Mouse (Mus musculus) heart, embryonic 10.5 days (tissue): ENCODE measurements at regions not wholly inside any gene's neighbourhood (a gene's known extent, or its start where the extent isn't known, plus 50 kb on each side); places are given as distances from the start of the nearest gene placed in this dataset.

Experiments used
- DNase-seq: peaks from one replicate; pipeline ENCODE4 v3.0.0-alpha.2; 2017; ENCODE audit warnings: low spot score
- H3K27ac ChIP-seq: fragments of 300-500 bp; sonication (generic); 2 replicates; pipeline ENCODE4 v1.5.1; 2016; ENCODE audit warnings: mild to moderate bottlenecking
- H3K27me3 ChIP-seq: fragments of 300-500 bp; sonication (generic); 2 replicates; pipeline ENCODE4 v1.6.1; 2016; ENCODE audit warnings: mild to moderate bottlenecking; ENCODE audit not compliant: poor library complexity, insufficient read depth, severe bottlenecking
- H3K36me3 ChIP-seq: fragments of 300-500 bp; sonication (generic); 2 replicates; pipeline ENCODE4 v1.6.1; 2016; ENCODE audit warnings: mild to moderate bottlenecking, moderate library complexity
- H3K4me1 ChIP-seq: fragments of 300-500 bp; sonication (generic); 2 replicates; pipeline ENCODE4 v1.6.1; 2016; ENCODE audit warnings: mild to moderate bottlenecking
- H3K4me3 ChIP-seq: fragments of 300-500 bp; sonication (generic); 2 replicates; pipeline ENCODE4 v1.5.1; 2016; ENCODE audit warnings: mild to moderate bottlenecking, moderate library complexity
- H3K9me3 ChIP-seq: fragments of 300-500 bp; sonication (generic); 2 replicates; pipeline ENCODE4 v1.6.1; 2016; ENCODE audit warnings: mild to moderate bottlenecking, moderate library complexity
- WGBS: fragments of 180-500 bp; shearing (Covaris S2); methylation state at CpG from one replicate; pipeline ENCODE4 v1.1.7; 2016; 5-methylcytosine and 5-hydroxymethylcytosine counted together

DNA sequence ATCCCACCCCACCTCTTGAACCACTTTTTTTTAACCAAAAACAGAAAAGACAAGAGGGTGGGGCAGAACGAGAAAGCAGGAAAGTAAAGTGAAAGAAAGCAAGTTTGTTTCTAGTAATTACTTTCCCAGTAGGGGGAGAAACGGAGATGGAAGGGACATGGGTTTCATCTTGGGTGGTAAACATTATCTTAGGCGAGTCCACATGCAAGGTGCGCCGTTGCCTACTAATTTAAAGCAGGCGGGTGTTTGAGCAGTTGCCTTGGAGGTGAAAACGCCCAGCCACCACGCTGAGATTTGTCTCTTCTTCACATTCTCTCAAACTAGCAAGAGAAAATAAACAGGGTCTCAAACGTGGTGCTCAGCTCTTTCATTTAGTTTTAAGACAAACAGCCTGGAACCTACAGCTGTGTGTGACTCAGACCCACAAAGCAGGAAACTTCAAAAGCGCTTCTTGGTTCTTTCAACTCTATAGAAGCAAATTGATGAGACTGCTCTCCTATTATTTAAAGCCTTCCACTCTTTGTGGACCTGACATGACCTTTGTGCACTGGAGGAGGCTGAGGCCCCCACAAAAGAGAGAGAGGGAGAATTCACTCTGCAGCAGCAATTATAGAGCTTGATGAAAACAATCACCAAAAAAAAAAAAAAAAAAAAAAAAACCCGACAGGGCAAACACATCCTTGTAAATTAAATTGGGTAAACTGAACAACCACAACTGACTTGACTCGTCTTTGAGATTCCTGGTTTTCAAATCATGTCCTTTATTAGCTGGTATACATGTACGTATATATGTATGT, 296.6 kb downstream of the Arl4a start:
- H3K9me3 ChIP-seq, result no peaks in the 10 kb centered on the region
- H3K27ac ChIP-seq, result no peak overlapping the region
- H3K27me3 ChIP-seq, result no peaks in the 10 kb centered on the region
- no peaks in the 10 kb centered on the region for H3K36me3 ChIP-seq
- H3K4me1 ChIP-seq, result no peaks in the 10 kb centered on the region
- H3K4me3 ChIP-seq, result no peak overlapping the region
- 38% methylated on average over 13 of the region's 13 CpGs for WGBS
- no peak for DNase-seq

DNA sequence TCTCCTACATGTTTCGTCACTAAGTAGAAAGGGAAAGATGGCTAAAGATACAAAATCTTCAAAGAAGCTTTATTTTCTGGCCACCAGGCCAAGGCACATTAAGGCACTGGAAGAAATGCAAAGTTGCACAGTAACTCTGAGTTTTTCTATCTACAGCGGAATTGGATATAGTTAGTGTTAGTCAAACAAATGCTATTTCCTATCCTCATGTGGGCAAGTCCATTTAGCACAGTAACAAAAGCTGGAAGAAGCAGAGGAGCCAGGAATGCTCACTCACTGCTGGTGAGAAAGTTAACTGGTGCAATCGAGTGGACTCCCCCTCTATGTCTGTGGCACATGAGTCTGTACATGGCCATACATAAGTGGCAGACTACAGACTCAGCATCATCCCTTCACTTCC, 300.9 kb downstream of the Arl4a start:
- Histone ChIP-seq H3K4me3 (no peak overlapping the region), H3K27ac (no peak overlapping the region), H3K27me3 (no peaks in the 10 kb centered on the region), H3K9me3 (no peaks in the 10 kb centered on the region), H3K36me3 (no peaks in the 10 kb centered on the region), H3K4me1 (no peaks in the 10 kb centered on the region)
- no peak for DNase-seq
- WGBS, result 80% methylated on average over 3 of the region's 3 CpGs

DNA sequence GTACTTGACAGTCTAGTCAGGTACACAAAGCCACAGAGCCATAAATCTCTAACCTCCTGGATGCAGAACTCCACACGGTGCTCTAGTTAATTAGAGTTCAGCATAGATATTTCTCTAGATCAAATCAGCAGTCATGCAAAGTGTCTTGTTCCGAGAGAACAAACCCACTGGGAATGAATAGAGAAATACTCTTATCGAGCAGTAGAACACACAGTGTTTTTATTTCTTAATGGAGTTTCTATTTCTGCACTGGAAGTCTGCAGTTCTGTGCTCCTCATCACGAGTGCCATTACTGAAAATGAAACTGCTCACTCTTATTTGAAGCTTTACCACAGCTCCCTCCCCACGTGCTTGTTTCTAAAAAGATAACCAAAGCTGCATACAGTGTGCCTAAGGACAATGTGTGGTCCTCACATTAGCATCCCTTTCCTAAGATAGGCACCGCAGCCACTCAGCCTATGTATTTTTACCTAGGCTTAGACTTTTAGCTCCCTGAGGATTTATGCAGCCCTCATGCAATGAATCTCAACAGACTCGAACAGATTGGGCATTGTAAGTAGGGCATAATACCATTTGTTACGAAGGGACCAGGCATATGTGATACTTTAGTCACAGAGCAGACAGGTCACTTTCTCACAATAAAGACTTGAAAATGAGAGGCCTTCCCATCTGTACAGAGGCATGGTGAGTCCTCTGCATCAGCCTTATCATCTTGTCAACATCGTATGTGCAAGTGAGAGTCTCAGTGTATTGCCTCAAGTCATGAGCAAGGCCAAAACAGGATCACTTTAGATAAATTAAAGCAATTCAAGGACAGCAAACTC, 301.5 kb downstream of the Arl4a start:
- Histone ChIP-seq H3K27ac (no peak overlapping the region), H3K27me3 (no peaks in the 10 kb centered on the region), H3K9me3 (no peaks in the 10 kb centered on the region), H3K36me3 (no peaks in the 10 kb centered on the region), H3K4me3 (no peak overlapping the region), H3K4me1 (no peaks in the 10 kb centered on the region)
- WGBS, result 72% methylated on average over 9 of the region's 9 CpGs
- DNase-seq, result no peak

DNA sequence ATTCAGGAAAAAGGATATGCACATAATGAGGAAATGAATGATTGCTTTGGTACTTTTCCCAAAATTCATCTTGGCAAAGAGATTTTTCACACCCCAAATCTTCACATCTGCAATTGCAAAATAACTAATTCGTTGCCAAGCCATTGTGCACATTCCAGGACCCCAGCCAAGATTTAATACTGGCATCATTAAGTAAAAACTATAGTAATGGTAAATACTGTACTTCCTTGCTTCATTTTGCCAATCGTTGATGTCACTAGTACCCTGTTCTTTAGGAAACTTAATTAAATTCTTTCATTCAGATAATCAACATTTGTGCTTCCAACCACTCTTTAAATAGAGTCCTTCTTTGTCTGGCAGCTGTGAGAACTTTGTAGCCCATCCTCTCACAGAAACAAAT, 303.6 kb downstream of the Arl4a start:
- no peak overlapping the region for H3K27ac ChIP-seq
- no peaks in the 10 kb centered on the region for H3K27me3 ChIP-seq
- 78% methylated on average over 2 of the region's 2 CpGs for WGBS
- no peaks in the 10 kb centered on the region for H3K9me3 ChIP-seq
- no peaks in the 10 kb centered on the region for H3K4me1 ChIP-seq
- DNase-seq, result no peak
- no peaks in the 10 kb centered on the region for H3K36me3 ChIP-seq
- no peak overlapping the region for H3K4me3 ChIP-seq

DNA sequence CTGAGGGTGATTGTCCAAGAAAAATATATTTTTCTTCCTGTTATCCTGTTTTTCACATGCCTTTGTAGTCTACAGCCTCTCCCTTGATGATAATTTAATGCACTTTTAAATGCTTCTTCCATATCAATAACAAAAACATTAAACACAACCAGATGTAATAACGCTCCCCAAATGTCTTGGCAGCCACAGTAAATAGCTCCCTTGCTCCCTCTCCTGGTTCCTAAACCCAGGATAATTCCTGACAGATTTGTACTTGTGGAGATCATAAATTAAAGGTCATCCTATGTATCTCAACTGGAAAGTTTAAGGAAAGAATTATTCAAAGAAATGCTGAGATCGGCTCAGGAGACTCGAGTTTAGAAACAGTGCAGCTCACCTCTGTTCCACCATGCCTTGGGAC, 306.6 kb downstream of the Arl4a start:
- no peak overlapping the region for H3K27ac ChIP-seq
- no peaks in the 10 kb centered on the region for H3K27me3 ChIP-seq
- H3K9me3 ChIP-seq, result no peaks in the 10 kb centered on the region
- 84% methylated on average over 3 of the region's 3 CpGs for WGBS
- no peaks in the 10 kb centered on the region for H3K36me3 ChIP-seq
- H3K4me3 ChIP-seq, result no peak overlapping the region
- no peak for DNase-seq
- no peaks in the 10 kb centered on the region for H3K4me1 ChIP-seq

DNA sequence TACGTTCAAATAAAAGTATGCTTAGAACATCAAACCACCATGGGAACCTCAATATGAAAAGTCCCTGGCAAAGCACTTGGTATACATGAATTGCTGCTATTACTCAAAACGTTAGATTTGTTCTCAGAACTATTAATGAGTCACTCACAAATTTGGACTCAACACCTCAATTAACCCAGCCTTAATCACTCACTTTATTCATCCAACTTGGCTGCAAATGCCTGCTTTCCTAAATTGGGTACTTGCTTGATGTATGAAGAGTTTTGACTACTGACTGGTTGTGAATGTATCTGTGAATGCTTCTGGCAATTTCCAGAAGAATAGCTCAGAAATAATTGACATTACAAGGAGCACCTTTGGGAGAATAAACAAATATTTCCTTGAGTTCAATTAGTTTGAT, 308.6 kb downstream of the Arl4a start:
- H3K9me3 ChIP-seq, result no peaks in the 10 kb centered on the region
- no peak for DNase-seq
- H3K4me3 ChIP-seq, result no peak overlapping the region
- H3K36me3 ChIP-seq, result no peaks in the 10 kb centered on the region
- H3K27ac ChIP-seq, result no peak overlapping the region
- H3K4me1 ChIP-seq, result no peaks in the 10 kb centered on the region
- 83% methylated on average over 2 of the region's 2 CpGs for WGBS
- H3K27me3 ChIP-seq, result no peaks in the 10 kb centered on the region

DNA sequence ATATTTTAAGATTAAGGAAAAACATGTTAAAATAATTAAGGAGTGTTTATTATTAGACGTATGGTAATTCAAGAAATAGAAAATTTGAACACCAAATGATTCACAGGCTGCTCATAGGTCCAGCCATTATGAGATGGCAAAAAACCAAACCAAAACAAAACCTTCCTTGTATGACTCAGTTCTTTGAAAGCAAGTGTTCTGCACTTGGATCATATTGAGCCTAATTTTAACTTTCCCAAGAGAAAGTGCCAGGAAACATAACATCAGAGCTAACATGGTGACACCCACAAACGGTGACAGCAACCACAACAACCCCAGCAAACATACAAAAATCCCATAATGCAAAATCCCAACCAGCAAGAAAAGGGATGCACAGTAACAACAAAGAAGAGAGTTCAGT, 313.7 kb downstream of the Arl4a start:
- H3K27ac ChIP-seq, result no peak overlapping the region

DNA sequence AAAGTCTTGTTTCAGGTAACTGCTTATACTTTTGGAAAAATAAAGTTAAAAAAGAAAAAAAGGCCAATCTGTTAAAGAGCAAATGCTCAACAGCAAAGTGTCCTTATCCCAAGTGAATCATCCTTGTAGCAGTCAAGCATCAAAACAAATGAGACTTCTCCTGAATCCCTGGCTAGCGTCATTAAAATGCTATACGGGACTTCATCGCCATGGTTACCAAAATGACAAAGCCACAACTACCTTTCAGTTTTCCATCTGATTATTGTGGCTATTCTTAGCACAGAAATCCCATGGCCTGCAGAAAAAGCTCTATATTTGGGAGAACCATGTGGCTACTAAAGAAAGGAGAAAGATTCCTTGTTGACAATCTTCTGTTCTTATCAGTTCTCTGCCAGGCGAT, 322.7 kb downstream of the Arl4a start:
- no peak overlapping the region for H3K27ac ChIP-seq
- no peaks in the 10 kb centered on the region for H3K9me3 ChIP-seq
- no peaks in the 10 kb centered on the region for H3K27me3 ChIP-seq
- no peak overlapping the region for H3K4me3 ChIP-seq
- H3K36me3 ChIP-seq, result no peaks in the 10 kb centered on the region
- 43% methylated on average over 4 of the region's 4 CpGs for WGBS
- H3K4me1 ChIP-seq, result 0 out of 2 replicates have a peak, but pooled peaks cover 4% of the 10 kb centered on the region
- no peak for DNase-seq

More for the DNA sequence above, 313.7 kb downstream of the Arl4a start:
- WGBS, result 87% methylated on average over 2 of the region's 2 CpGs
- no peaks in the 10 kb centered on the region for H3K36me3 ChIP-seq
- H3K27me3 ChIP-seq, result no peaks in the 10 kb centered on the region
- H3K4me1 ChIP-seq, result no peaks in the 10 kb centered on the region
- H3K9me3 ChIP-seq, result no peaks in the 10 kb centered on the region
- no peak overlapping the region for H3K4me3 ChIP-seq
- DNase-seq, result no peak

DNA sequence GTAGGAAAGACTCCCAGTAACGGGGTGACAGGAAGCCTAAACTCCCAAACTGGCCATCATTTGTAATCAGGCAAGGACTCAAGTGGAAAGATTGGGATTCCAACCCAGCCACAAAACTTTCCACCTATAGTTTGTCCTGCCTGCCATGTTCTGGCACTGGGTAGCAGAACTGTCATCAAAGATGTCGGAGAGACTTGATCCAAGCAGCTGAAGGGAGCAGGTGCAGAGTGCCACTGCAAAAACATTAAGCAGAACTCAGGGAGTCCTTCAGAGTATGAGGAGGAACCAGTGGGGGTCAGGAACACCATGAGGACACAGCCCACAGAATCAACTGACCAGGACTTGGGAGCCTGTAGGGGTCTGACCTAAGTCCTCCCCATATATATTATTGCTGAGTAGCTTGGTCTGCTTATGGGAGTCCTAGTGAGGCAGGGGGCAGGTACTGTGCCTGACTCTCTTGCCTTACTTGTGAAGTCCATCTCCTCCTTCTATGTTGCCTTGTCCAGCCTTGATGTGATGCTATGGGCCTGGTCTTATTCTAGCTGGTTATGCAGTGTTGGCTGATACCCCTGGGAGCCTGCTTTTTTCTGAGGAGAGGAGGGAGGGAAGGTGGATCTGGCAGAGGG, 323.5 kb downstream of the Arl4a start:
- Histone ChIP-seq H3K27me3 (no peaks in the 10 kb centered on the region), H3K27ac (0 out of 2 replicates have a peak overlapping the region, but pooled peaks have one; percentile 42), H3K4me3 (no peak overlapping the region), H3K4me1 (0 out of 2 replicates have a peak, but pooled peaks cover 4% of the 10 kb centered on the region), H3K36me3 (no peaks in the 10 kb centered on the region), H3K9me3 (no peaks in the 10 kb centered on the region)
- DNase-seq, result no peak
- 70% methylated on average over 2 of the region's 2 CpGs for WGBS

DNA sequence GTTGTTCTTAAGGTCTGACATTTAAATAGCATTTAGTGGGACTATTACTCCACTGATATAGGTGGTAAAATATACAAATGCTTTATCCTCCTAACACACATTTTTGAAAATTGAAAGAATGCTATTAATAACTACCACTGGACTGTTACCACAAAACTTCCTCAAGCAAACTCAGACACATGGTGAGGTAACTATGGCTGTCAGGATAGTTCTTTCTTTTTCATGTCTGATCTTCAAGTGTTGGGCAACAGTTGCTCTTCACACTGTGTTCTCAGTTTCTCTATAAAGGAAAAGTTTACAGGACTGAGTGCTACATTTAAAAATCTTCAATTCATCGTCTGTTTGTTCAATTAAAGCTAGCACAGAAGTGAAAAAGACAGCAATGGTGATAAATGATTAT, 326.0 kb downstream of the Arl4a start:
- Histone ChIP-seq H3K4me3 (no peak overlapping the region), H3K27ac (no peak overlapping the region), H3K9me3 (no peaks in the 10 kb centered on the region), H3K27me3 (no peaks in the 10 kb centered on the region), H3K4me1 (0 out of 2 replicates have a peak, but pooled peaks cover 4% of the 10 kb centered on the region), H3K36me3 (no peaks in the 10 kb centered on the region)
- WGBS, result 82% methylated on average over 1 of the region's 1 CpGs
- DNase-seq, result no peak

DNA sequence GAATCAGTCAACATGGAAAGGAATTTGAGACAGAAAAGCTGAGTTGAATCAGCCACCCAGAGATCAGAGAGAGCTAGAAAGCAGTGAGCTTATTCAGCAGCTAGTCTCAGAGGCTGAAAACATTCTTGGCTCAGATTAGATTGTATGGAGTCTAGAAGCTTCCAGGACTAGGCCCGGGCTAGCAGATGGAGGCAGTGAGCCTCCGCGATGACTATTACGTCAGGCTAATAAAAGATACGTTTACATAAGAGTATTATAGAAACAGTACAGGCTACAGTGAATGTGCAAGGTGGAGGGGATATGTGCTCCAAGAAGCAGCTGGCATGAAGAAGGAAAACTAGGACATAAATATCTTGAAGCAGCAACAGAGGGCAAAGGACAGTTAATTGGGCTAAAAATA, 328.0 kb downstream of the Arl4a start:
- no peaks in the 10 kb centered on the region for H3K36me3 ChIP-seq
- no peak for DNase-seq
- H3K4me3 ChIP-seq, result no peak overlapping the region
- H3K27me3 ChIP-seq, result no peaks in the 10 kb centered on the region
- H3K4me1 ChIP-seq, result 0 out of 2 replicates have a peak, but pooled peaks cover 4% of the 10 kb centered on the region
- 85% methylated on average over 5 of the region's 5 CpGs for WGBS
- no peaks in the 10 kb centered on the region for H3K9me3 ChIP-seq
- no peak overlapping the region for H3K27ac ChIP-seq

DNA sequence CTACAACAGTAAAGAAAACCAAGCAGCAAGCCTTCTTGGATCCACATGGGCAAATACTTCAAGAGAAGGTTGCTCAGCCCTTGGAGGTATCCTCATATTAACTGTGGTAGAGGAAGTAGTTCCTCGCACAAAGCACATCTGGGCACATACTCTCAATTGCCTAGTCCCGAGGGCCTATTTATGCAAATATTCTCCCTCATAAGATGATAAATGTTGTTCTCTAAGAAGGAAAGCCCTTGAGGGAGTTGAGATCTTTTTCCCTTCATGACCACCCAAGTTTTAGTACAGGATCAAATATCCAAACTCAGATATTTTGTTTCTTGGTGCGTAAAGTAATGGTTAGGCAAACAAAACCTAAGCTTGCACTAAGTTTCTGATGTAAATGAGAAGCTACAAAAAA, 340.6 kb downstream of the Arl4a start:
- no peak for DNase-seq
- Histone ChIP-seq H3K9me3 (no peaks in the 10 kb centered on the region), H3K27ac (no peak overlapping the region), H3K4me3 (no peak overlapping the region), H3K36me3 (no peaks in the 10 kb centered on the region), H3K27me3 (no peaks in the 10 kb centered on the region), H3K4me1 (no peaks in the 10 kb centered on the region)
- 77% methylated on average over 3 of the region's 3 CpGs for WGBS

DNA sequence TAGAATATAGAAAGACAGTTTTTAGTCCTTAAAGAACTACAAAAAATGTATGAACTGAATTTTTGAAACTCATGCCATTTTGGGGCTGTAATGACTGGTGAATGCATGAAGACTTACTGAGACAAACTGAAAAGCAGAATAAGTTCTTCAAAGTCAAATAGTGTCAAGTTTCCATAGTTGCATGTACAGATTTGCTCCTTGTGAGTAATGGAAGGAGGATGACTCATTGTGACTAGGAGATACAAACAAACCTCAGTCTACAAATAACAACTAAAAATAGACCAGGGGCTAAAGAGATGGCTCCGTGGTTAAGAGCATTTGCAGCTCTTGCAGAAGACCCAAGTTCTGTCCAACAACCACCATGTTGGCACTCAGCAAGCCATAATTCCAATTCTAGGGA, 342.5 kb downstream of the Arl4a start:
- H3K27ac ChIP-seq, result no peak overlapping the region
- WGBS, result 45% methylated on average over 1 of the region's 1 CpGs

More for the DNA sequence above, 342.5 kb downstream of the Arl4a start:
- no peak overlapping the region for H3K4me3 ChIP-seq
- no peaks in the 10 kb centered on the region for H3K9me3 ChIP-seq
- no peaks in the 10 kb centered on the region for H3K36me3 ChIP-seq
- DNase-seq, result no peak
- H3K27me3 ChIP-seq, result no peaks in the 10 kb centered on the region
- H3K4me1 ChIP-seq, result no peaks in the 10 kb centered on the region
